Mouse (Mus musculus): ENCODE results near the gene Arid3c. TPM values are rescaled to one million over a fixed set of nuclear protein-coding genes. Genes with fewer than 3 reads are reported as not detected.

The Arid3c gene
- polyA plus RNA-seq, 1 experiment from 2014 or later: not detected

DNA sequence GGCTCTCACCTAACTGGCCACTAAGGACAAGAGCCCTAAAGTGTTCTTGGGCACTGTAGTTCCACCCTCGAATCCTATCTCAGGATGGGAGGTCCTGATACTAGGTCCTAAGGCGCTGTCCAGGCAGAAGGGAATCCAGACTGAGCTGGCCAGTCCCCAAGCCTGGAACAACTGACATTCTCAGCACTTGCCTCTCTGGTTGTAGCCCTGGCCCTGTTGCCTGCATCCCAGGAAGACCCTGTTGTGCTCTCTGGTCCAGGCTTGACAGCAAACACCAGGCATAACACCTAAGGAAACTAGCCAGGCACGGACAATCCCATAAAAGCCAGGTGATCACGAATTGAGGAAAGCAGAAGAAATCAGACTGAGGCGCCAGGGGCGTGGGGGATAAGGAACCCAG lies 48.2 kb downstream of the Arid3c start:
- H3K4me2 ChIP-seq: peak overlapping the region; percentile 38
- DNase-seq: no peak

DNA sequence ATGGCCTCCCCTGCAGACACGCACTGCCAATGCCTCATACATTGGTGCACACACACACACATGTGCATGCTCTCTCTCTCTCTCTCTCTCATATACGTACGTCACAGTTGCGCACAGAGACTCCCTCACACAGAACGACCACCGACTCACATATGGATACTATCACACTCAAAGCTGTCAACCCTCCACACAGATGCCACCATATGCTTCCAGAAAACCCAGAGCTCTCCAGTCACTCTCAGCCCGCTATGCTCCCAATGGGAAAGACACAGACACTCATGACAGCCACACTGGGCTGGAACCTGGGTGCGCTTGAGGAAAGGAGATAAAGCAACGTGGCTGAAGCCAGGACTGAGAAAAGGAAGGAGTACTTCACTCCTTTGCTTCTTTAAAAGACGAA lies 49.0 kb downstream of the Arid3c start:
- no peak for TF ChIP-seq CTCF (IDR thresholded peaks at IDR 0.05; ENCODE audit: low read depth)
- Histone ChIP-seq H3K9ac (no peak overlapping the region), H3K36me3 (ENCODE audit: insufficient read depth) (0 out of 2 replicates have a peak, but pooled peaks cover 2% of the 10 kb centered on the region), H3K27me3 (ENCODE audit: insufficient read depth, low read length) (peaks cover 2% of the 10 kb centered on the region; the same call in 1 of the 2 replicates), H3K4me3 (ENCODE audit: low read depth, low read length) (no peak overlapping the region), H3K27ac (ENCODE audit: low read depth) (peak overlapping the region; percentile 76; the same call in 1 of the 2 replicates), H3K4me2 (no peak overlapping the region), H3K4me1 (ENCODE audit: insufficient read depth) (peaks cover 33% of the 10 kb centered on the region), H3K9me3 (ENCODE audit: low read depth, low read length) (no peaks in the 10 kb centered on the region)
- 42% methylated on average over 10 of the region's 10 CpGs for WGBS
- no peak for ATAC-seq (ENCODE audit: insufficient read depth)
- DNase-seq: peak; percentile 66

More for the DNA sequence above, 48.2 kb downstream of the Arid3c start:
- TF ChIP-seq CTCF (IDR thresholded peaks at IDR 0.05; ENCODE audit: low read depth): no peak
- 18% methylated on average over 6 of the region's 6 CpGs for WGBS
- Histone ChIP-seq H3K4me3 (ENCODE audit: low read depth, low read length) (no peak overlapping the region), H3K27ac (ENCODE audit: low read depth) (peak overlapping the region; percentile 76; the same call in 1 of the 2 replicates), H3K36me3 (ENCODE audit: insufficient read depth) (0 out of 2 replicates have a peak, but pooled peaks cover 2% of the 10 kb centered on the region), H3K4me1 (ENCODE audit: insufficient read depth) (peaks cover 29% of the 10 kb centered on the region), H3K27me3 (ENCODE audit: insufficient read depth, low read length) (peaks cover 2% of the 10 kb centered on the region; the same call in 1 of the 2 replicates), H3K9me3 (ENCODE audit: low read depth, low read length) (no peaks in the 10 kb centered on the region), H3K9ac (no peak overlapping the region)
- ATAC-seq (ENCODE audit: insufficient read depth): no peak

DNA sequence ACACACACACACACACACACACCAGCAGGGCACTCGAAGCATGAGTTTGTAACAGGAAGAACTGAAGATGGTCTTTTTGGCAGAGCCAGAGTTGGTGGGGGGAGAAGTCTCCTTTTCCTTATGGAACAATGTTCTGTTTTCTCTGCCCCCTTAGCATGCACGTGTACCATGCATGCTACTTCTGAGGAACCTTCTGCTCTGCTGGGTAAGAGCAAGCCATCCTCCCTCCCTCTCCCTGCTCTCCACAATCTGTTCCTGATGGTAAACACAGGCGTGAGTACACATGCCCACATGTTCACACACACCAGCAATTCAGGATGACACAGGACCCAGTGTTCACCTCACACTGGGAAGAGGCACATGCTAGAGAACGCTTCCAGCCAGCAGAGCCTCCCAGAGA lies 49.8 kb downstream of the Arid3c start:
- no peak overlapping the region for H3K4me2 ChIP-seq
- no peak overlapping the region for H3K4me3 ChIP-seq (ENCODE audit: low read depth, low read length)
- no peak for TF ChIP-seq CTCF (IDR thresholded peaks at IDR 0.05; ENCODE audit: low read depth)
- DNase-seq (no peak), ATAC-seq (ENCODE audit: insufficient read depth) (no peak)
- H3K27me3 ChIP-seq (ENCODE audit: insufficient read depth, low read length): peaks cover 2% of the 10 kb centered on the region; the same call in 1 of the 2 replicates
- 0 out of 2 replicates have a peak, but pooled peaks cover 2% of the 10 kb centered on the region for H3K36me3 ChIP-seq (ENCODE audit: insufficient read depth)
- H3K27ac ChIP-seq (ENCODE audit: low read depth): no peak overlapping the region
- no peak overlapping the region for H3K9ac ChIP-seq
- 55% methylated on average over 4 of the region's 4 CpGs for whole genome bisulfite sequencing
- no peaks in the 10 kb centered on the region for H3K9me3 ChIP-seq (ENCODE audit: low read depth, low read length)
- H3K4me1 ChIP-seq (ENCODE audit: insufficient read depth): peaks cover 40% of the 10 kb centered on the region

DNA sequence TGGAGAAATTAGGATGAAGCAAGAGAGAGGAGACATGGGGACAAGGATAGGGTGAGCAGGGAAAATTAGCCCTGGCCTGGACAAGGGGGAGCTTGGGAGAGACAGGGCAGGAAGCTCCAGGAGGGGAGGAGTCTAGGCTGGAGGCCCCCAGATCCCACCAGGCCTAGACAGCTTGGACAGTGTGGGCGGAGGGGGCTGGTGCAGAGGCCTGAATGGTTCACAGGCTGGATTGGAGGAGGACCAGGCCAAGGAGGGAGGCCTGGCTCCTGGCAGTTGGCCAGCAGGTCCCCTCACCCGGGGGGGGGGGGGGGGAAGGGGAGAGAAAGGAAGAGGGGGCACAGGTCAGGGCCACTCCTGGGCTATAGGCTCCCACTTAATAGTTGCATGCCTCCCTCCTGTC lies 51.7 kb downstream of the Arid3c start:
- TF ChIP-seq CTCF (IDR thresholded peaks at IDR 0.05; ENCODE audit: low read depth): no peak
- H3K9ac ChIP-seq: 0 out of 2 replicates have a peak overlapping the region, but pooled peaks have one; percentile 24
- no peak overlapping the region for H3K4me3 ChIP-seq (ENCODE audit: low read depth, low read length)
- H3K36me3 ChIP-seq (ENCODE audit: insufficient read depth): 0 out of 2 replicates have a peak, but pooled peaks cover 2% of the 10 kb centered on the region
- peak overlapping the region; percentile 5 for H3K27ac ChIP-seq (ENCODE audit: low read depth)
- WGBS: 30% methylated on average over 1 of the region's 2 CpGs
- no peaks in the 10 kb centered on the region for H3K9me3 ChIP-seq (ENCODE audit: low read depth, low read length)
- peaks cover 2% of the 10 kb centered on the region; the same call in 1 of the 2 replicates for H3K27me3 ChIP-seq (ENCODE audit: insufficient read depth, low read length)
- DNase-seq (peak; percentile 55), ATAC-seq (ENCODE audit: insufficient read depth) (peak; percentile 29; the same call in 1 of the 2 replicates)
- peaks cover 44% of the 10 kb centered on the region for H3K4me1 ChIP-seq (ENCODE audit: insufficient read depth)
- no peak overlapping the region for H3K4me2 ChIP-seq

DNA sequence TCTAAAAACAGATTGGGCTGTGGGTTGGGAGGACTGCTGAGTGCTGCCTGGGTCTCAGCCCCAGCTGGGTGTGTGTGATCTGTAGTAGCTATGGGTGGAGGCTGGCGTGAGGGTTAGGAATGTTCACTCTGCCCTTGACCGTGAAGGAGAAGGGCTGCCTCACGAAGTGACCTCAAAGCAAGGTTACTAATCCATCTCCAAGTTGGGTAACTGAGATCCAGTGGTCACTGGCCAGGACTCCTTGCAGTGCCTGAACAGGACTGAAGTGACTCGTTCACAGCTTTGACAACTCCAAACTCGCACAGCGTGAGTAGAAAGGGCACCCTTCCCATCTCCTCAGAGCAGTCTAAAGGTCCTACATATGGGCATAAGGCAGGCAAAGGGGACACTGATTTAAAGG lies 52.1 kb downstream of the Arid3c start:
- Histone ChIP-seq H3K9me3 (ENCODE audit: low read depth, low read length) (no peaks in the 10 kb centered on the region), H3K9ac (0 out of 2 replicates have a peak overlapping the region, but pooled peaks have one; percentile 24), H3K4me2 (no peak overlapping the region), H3K27me3 (ENCODE audit: insufficient read depth, low read length) (peaks cover 2% of the 10 kb centered on the region), H3K4me3 (ENCODE audit: low read depth, low read length) (no peak overlapping the region), H3K27ac (ENCODE audit: low read depth) (peak overlapping the region; percentile 5; the same call in 1 of the 2 replicates), H3K4me1 (ENCODE audit: insufficient read depth) (peaks cover 44% of the 10 kb centered on the region), H3K36me3 (ENCODE audit: insufficient read depth) (0 out of 2 replicates have a peak, but pooled peaks cover 2% of the 10 kb centered on the region)
- 46% methylated on average over 6 of the region's 6 CpGs for WGBS
- no peak for TF ChIP-seq CTCF (IDR thresholded peaks at IDR 0.05; ENCODE audit: low read depth)
- DNase-seq (no peak), ATAC-seq (ENCODE audit: insufficient read depth) (no peak)

DNA sequence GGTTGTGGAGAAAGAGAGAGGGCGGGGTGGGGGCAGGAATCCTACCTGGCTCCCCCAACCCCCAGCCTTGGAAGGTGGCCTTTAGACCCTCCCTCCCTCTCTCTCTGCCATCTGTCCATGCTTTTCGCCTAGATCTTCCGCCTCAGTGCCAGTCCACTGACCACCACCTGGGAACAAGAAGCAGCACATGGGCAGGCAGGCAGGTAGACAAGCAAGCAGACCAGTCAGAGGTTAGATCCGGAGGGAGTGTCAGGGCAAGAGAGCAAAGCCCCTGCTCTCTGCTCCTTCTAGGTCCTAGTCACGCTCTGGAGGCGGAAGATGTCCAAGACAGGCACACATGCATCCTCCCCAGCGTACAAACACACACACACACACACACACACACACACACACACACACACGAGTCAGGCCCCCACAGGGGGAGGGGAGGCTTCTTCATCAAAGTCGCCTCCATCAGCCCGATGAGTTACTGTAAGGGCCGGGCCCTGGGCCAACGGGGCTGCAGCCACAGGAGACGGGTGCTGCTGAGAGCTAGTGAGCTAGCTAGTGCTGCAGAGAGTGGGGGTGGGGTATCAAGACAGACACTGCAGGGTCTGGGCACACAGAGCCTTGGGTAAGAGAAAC lies 53.8 kb downstream of the Arid3c start:
- Histone ChIP-seq H3K27ac (ENCODE audit: low read depth) (peak overlapping the region; percentile 80; the same call in 1 of the 2 replicates), H3K4me1 (ENCODE audit: insufficient read depth) (peaks cover 39% of the 10 kb centered on the region), H3K27me3 (ENCODE audit: insufficient read depth, low read length) (peaks cover 4% of the 10 kb centered on the region), H3K9ac (peak overlapping the region; percentile 13; the same call in 1 of the 2 replicates), H3K4me2 (peak overlapping the region; percentile 31), H3K36me3 (ENCODE audit: insufficient read depth) (0 out of 2 replicates have a peak, but pooled peaks cover 2% of the 10 kb centered on the region), H3K4me3 (ENCODE audit: low read depth, low read length) (no peak overlapping the region), H3K9me3 (ENCODE audit: low read depth, low read length) (no peaks in the 10 kb centered on the region)
- 34% methylated on average over 13 of the region's 13 CpGs for WGBS
- DNase-seq (peak; percentile 93), ATAC-seq (ENCODE audit: insufficient read depth) (peak; percentile 85)
- no peak for TF ChIP-seq CTCF (IDR thresholded peaks at IDR 0.05; ENCODE audit: low read depth)

All from lung, embryonic 14.5 days (tissue).